Comparison of ENCODE assay signal across 7 mouse cellular contexts in genomic region chr5:140418489-140419441, GRCm38 (mm10). TPM values are rescaled to one million over a fixed set of nuclear protein-coding genes. Genes with fewer than 3 reads are reported as not detected.
DNase-seq lines count a peak whose midpoint lies in the region; ATAC-seq lines count a peak whose summit lies in the region.

Gene Eif3b, plus strand, starts transcription at chr5:140419328.

- under 1% methylated on average over 65 of the region's 65 CpGs for WGBS in intestine, embryonic 16.5 days
- WGBS in midbrain, embryonic 11.5 days = under 1% methylated on average over 65 of the region's 65 CpGs

- peak within 1 kb of the TSS; percentile 97 for H3K27ac ChIP-seq in intestine, embryonic 16.5 days (ENCODE audit: low read length)
- H3K27ac ChIP-seq in midbrain, embryonic 11.5 days (ENCODE audit: low read depth, low read length) = peak within 1 kb of the TSS; percentile 82

- H3K4me1 ChIP-seq in intestine, embryonic 16.5 days (ENCODE audit: control insufficient read depth, insufficient read depth, low read length) = peaks cover 15% of the 10 kb centered on the region
- peaks cover 19% of the 10 kb centered on the region for H3K4me1 ChIP-seq in midbrain, embryonic 11.5 days (ENCODE audit: control insufficient read depth, insufficient read depth, low read length)

- DNase-seq in adrenal gland, adult 8-10 months = peak; percentile 74
- peak; percentile 96 for DNase-seq in embryo, embryonic 9.5 days (ENCODE audit: extremely low spot score)
- peak; percentile 76 to 91 for DNase-seq in gastrocnemius, postnatal 4 days (ENCODE audit: low spot score in 2 of 2)
- peak; percentile 90 to 92 for DNase-seq in left cerebral cortex, postnatal 36 days (ENCODE audit: low spot score in 2 of 2)
- peak; percentile 98 for DNase-seq in midbrain, embryonic 11.5 days (ENCODE audit: low spot score, missing footprints)
- DNase-seq in skeletal muscle tissue, adult 2 months (ENCODE audit: low read depth, low spot score) = peak; percentile 88

- no peaks in the 10 kb centered on the region; the same call in 1 of the 2 replicates for H3K36me3 ChIP-seq in intestine, embryonic 16.5 days (ENCODE audit: control insufficient read depth, insufficient read depth, low read length)
- no peaks in the 10 kb centered on the region for H3K36me3 ChIP-seq in midbrain, embryonic 11.5 days (ENCODE audit: control insufficient read depth, insufficient read depth, low read length)

- peak within 1 kb of the TSS; percentile 72 for H3K4me3 ChIP-seq in intestine, embryonic 16.5 days (ENCODE audit: low read length)
- H3K4me3 ChIP-seq in midbrain, embryonic 11.5 days (ENCODE audit: low read depth, low read length) = peak within 1 kb of the TSS; percentile 99

- no peaks in the 10 kb centered on the region for H3K27me3 ChIP-seq in intestine, embryonic 16.5 days (replicated peaks; ENCODE audit: control insufficient read depth, insufficient read depth, low read length)
- no peaks in the 10 kb centered on the region for H3K27me3 ChIP-seq in midbrain, embryonic 11.5 days (ENCODE audit: control insufficient read depth, insufficient read depth, low read length)

- intact Hi-C loops in left cerebral cortex, postnatal 36 days (cut with DNase I) = loop anchor here (2.0 to 10.0 kb wide), 3 partner anchors 86 to 118 kb away; partner anchors contain the start of genes Chst12, Mad1l1 and Nudt1

- H3K4me2 ChIP-seq in intestine, embryonic 16.5 days (ENCODE audit: low read depth, low read length) = peak within 1 kb of the TSS; percentile 72
- H3K4me2 ChIP-seq in midbrain, embryonic 11.5 days = peak within 1 kb of the TSS; percentile 76

- H3K9me3 ChIP-seq in intestine, embryonic 16.5 days (ENCODE audit: control insufficient read depth, low read length) = no peaks in the 10 kb centered on the region
- H3K9me3 ChIP-seq in midbrain, embryonic 11.5 days (ENCODE audit: control insufficient read depth, low read length) = no peaks in the 10 kb centered on the region

- peak within 1 kb of the TSS; percentile 94 for H3K9ac ChIP-seq in intestine, embryonic 16.5 days (ENCODE audit: low read depth, low read length)
- peak within 1 kb of the TSS; percentile 97 for H3K9ac ChIP-seq in midbrain, embryonic 11.5 days (ENCODE audit: low read length)

- peak; percentile 95 for ATAC-seq in intestine, embryonic 16.5 days
- peak; percentile 92 for ATAC-seq in midbrain, embryonic 11.5 days (ENCODE audit: low FRiP score)

RNA-seq across cellular contexts. Expression of gene Eif3b, which starts in this region (rescaled TPM):
- total RNA-seq in adrenal gland, adult 8-10 months (2022) = 100 to 1,000 TPM; 162 to 201 (median 183) TPM
- 100 to 1,000 TPM; 105 to 110 TPM for total RNA-seq in gastrocnemius, postnatal 4 days (2021)
- polyA plus RNA-seq in intestine, embryonic 16.5 days (2015; fragmentation: Nextera tagmentation; extraction: Ambion mirVana) = 85.2 and 89.0 TPM in 2 replicates
- 10 to 100 TPM; 86.7 to 90.1 TPM for total RNA-seq in left cerebral cortex, postnatal 36 days (2021)
- polyA plus RNA-seq in midbrain, embryonic 11.5 days (2014; fragmentation: Nextera tagmentation; extraction: Ambion mirVana) = 163 and 166 TPM in 2 replicates

Comparison
In these comparisons a context has a peak if more than half of its experiments do, and no peak if none do; other contexts are left out.
1. Peak in every context shown above with its lines: DNase-seq, ATAC-seq, H3K4me3 ChIP-seq and H3K27ac ChIP-seq.